Mouse (Mus musculus) bone marrow, adult 2 months (tissue): ENCODE results near the gene Khnyn. TPM values are rescaled to one million over a fixed set of nuclear protein-coding genes. Genes with fewer than 3 reads are reported as not detected.

Experiments used
- H3K27ac ChIP-seq: fragments of 200-500 bp; 2 replicates; pipeline ENCODE4 v1.5.1; 2012; ENCODE audit warnings: low read depth, mild to moderate bottlenecking, control low read depth, inconsistent platforms, low read length; ENCODE audit not compliant: control insufficient read depth, poor library complexity, insufficient read depth
- H3K4me1 ChIP-seq: fragments of 200-500 bp; 2 replicates; pipeline ENCODE4 v1.6.1; 2011; ENCODE audit warnings: low read length; ENCODE audit not compliant: control insufficient read depth, insufficient read depth
- H3K4me3 ChIP-seq: fragments of 200-500 bp; replicated peaks from 2 replicates; pipeline ENCODE3; 2011; ENCODE audit warnings: mild to moderate bottlenecking, low read depth, low read length, control low read depth; ENCODE audit not compliant: control insufficient read depth
- CTCF ChIP-seq: fragments of 200-500 bp; IDR thresholded peaks from 2 replicates; pipeline ENCODE4 v1.5.1; 2011; ENCODE audit warnings: low read length, control low read depth; ENCODE audit not compliant: control insufficient read depth, insufficient read depth
- POLR2A ChIP-seq: fragments of 200-500 bp; IDR thresholded peaks from 2 replicates; pipeline ENCODE4 v1.6.1; 2011; ENCODE audit warnings: low read depth, mild to moderate bottlenecking, control low read depth, low read length, borderline replicate concordance; ENCODE audit not compliant: control insufficient read depth
- WGBS: fragments of 180-500 bp; shearing (Covaris S2); methylation state at CpG from one replicate; pipeline ENCODE4 v1.1.7; 2018; 5-methylcytosine and 5-hydroxymethylcytosine counted together
- polyA plus RNA-seq: library from polyadenylated mRNA; stranded (reverse); fragments of >200 nt; gene quantifications from 2 replicates; pipeline ENCODE4 v1.2.4, GENCODE M21; 2011; ENCODE audit warnings: low replicate concordance; ENCODE audit not compliant: missing spikeins, insufficient read depth, insufficient read length

Khnyn gene
- polyA plus RNA-seq, 1 experiment, result 28.3 TPM

- no peak for TF ChIP-seq CTCF
- TF ChIP-seq POLR2A, result peak; percentile 30; the same call in 1 of the 2 replicates
- Histone ChIP-seq H3K4me3 (peak overlapping the region; percentile 81), H3K4me1 (peaks cover 3% of the 10 kb centered on the region), H3K27ac (peak overlapping the region; percentile 91)
- under 1% methylated on average over 16 of the region's 16 CpGs for WGBS
Measured at GRCm38 (mm10) chr14:55885791-55886271, 1.1 kb downstream of the Khnyn start.

- Histone ChIP-seq H3K4me1 (peaks cover 3% of the 10 kb centered on the region), H3K27ac (no peak overlapping the region), H3K4me3 (no peak overlapping the region)
- 80% methylated on average over 24 of the region's 24 CpGs for WGBS
- TF ChIP-seq POLR2A (no peak), CTCF (no peak)
Measured at GRCm38 (mm10) chr14:55886571-55887382, 2.0 kb downstream of the Khnyn start.

GRCm38 (mm10) chr14:55897671-55898070 is 12.9 kb downstream of the Khnyn start:
- 91% methylated on average over 12 of the region's 12 CpGs for WGBS
- Histone ChIP-seq H3K4me1 (no peaks in the 10 kb centered on the region; the same call in 1 of the 2 replicates), H3K4me3 (no peak overlapping the region), H3K27ac (no peak overlapping the region)
- TF ChIP-seq POLR2A, result no peak
- no peak for TF ChIP-seq CTCF

GRCm38 (mm10) chr14:55898947-55899346 is 14.2 kb downstream of the Khnyn start:
- Histone ChIP-seq H3K4me3 (no peak overlapping the region), H3K4me1 (no peaks in the 10 kb centered on the region; the same call in 1 of the 2 replicates), H3K27ac (no peak overlapping the region)
- no peak for TF ChIP-seq POLR2A
- TF ChIP-seq CTCF, result no peak
- 91% methylated on average over 7 of the region's 7 CpGs for WGBS

- under 1% methylated on average over 39 of the region's 39 CpGs for WGBS
- TF ChIP-seq POLR2A, result peak; percentile 71; the same call in 1 of the 2 replicates
- no peak for TF ChIP-seq CTCF
- 0 out of 2 replicates have a peak within 1 kb of the TSS, but pooled peaks have one; percentile 3 for H3K27ac ChIP-seq
- no peaks in the 10 kb centered on the region; the same call in 1 of the 2 replicates for H3K4me1 ChIP-seq
- peak within 1 kb of the TSS; percentile 68 for H3K4me3 ChIP-seq
Measured at GRCm38 (mm10) chr14:55899701-55900413, 15.1 kb downstream of the Khnyn start, which contains the start of gene Sdr39u1. Gene Sdr39u1, minus strand, starts transcription at chr14:55900293.

GRCm38 (mm10) chr14:55900414-55900755 is 15.6 kb downstream of the Khnyn start:
- 5% methylated on average over 12 of the region's 12 CpGs for WGBS
- no peaks in the 10 kb centered on the region; the same call in 1 of the 2 replicates for H3K4me1 ChIP-seq
- H3K4me3 ChIP-seq, result peak overlapping the region; percentile 68
- H3K27ac ChIP-seq, result 0 out of 2 replicates have a peak overlapping the region, but pooled peaks have one; percentile 3
- TF ChIP-seq POLR2A, result no peak
- no peak for TF ChIP-seq CTCF

- Histone ChIP-seq H3K27ac (no peak overlapping the region), H3K4me1 (peaks cover 1% of the 10 kb centered on the region), H3K4me3 (no peak overlapping the region)
- TF ChIP-seq POLR2A, result no peak
- 4% methylated on average over 1 of the region's 1 CpGs for WGBS
Measured at GRCm38 (mm10) chr14:55905518-55905917, 20.8 kb downstream of the Khnyn start.

- WGBS, result 9% methylated on average over 4 of the region's 4 CpGs
- Histone ChIP-seq H3K27ac (no peak overlapping the region), H3K4me1 (no peaks in the 10 kb centered on the region), H3K4me3 (no peak overlapping the region)
- TF ChIP-seq POLR2A (no peak), CTCF (no peak)
Measured at GRCm38 (mm10) chr14:55913406-55913805, 28.7 kb downstream of the Khnyn start.
